Mouse (Mus musculus) liver (tissue): ENCODE measurements around the gene Dhrs1.

Source experiments
- DNase-seq: peaks from one replicate; pipeline ENCODE4 v3.0.0-alpha.2; 2020; ENCODE audit warnings: mixed read lengths

Gene Dhrs1

DNA sequence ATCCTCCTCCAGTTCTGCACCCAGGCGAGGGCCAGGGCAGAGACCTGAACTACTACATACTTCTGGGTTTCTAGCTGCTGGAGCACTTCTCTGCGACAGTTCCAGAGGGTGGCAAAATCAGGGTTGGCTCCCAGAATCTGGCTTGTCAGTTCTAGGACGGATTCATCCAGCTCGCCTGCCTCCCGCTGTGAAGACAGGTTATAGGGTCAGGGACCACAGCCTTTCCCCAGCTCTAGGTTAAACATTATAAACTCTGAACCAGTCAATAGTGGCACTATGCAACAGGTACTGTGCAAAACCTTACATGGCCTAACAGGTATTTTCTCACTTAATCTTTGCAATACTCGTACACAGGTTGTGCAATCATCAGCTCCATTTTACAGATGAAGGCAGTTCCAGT, 24.4 kb downstream of the Dhrs1 start:
- DNase-seq: no peak

DNA sequence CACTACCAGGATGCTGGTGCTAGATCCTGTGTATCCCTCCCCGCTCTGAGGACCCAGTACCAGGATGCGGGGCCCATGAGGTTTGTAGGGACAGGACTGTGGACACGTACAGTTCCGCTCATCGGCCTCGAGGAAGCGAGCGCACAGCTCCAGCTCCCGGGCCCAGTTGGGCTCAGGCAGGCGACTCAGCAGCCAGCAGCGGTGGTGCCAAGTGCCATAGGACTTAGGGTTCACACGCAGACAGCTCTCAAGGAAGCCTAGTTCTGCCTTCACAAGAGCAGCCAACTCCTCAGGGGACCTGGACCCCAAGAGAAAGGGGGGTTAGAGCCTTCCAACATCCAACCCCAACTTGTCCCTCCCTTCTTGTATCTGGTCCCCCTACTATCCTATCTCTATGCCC, 24.8 kb downstream of the Dhrs1 start:
- no peak for DNase-seq

DNA sequence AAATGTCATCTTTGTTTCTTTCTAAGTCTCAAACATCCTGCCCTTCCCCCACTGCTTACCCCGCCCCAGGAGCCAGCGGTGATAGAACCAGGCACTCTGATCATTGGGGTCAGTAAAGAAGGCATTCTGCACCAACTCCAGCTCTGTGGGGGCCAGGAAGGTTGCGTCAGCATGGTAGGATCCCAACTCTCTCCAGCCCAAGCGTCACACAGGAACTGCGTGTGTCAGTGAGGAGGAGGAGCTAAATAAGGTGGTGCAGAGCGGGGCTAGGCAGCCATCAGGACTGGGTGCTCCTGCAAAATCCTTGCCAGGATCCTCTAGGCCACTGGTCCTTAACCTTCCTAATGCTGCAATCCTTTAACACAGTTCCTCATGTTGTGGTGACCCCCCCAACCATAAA, 25.8 kb downstream of the Dhrs1 start:
- no peak for DNase-seq

DNA sequence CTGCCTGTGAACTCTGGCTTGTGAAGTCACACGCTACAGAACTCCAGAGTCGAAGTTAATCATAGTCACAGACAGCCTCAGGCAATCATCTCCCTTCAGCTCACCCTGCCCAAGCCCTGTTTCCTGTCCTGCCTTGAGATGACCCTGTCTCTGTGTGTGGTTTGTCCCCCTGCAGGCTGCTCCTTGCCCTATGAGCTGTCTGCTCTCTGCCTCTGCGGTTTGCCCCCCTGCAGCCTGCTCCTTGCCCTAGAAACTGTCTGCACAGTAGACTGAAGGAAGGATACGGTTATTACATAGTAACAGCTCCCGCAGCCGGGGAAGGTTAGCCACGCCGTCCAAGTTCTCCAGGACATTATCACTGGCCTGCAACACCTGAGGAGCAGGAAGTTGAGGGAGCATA, 28.6 kb downstream of the Dhrs1 start:
- no peak for DNase-seq

DNA sequence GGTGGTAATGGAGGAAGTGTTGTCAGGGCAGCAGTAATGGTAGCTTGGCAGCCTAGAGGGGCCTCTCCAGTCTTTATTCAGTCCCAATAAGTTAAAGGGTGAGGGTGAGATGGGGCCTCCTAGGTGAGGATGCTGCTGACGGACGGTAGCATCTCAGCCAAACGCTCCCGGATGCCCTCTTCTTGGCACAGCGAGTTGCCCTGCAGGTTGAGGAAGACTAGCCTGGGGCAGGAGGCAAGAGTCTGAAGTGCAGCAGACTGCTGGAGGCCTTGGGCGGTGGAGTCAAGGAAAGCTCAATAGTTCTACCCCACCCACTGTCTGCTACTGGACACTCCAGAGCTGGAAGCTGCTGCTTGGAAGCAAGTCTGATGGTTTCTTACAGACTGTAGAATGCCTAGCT, 29.2 kb downstream of the Dhrs1 start:
- no peak for DNase-seq

DNA sequence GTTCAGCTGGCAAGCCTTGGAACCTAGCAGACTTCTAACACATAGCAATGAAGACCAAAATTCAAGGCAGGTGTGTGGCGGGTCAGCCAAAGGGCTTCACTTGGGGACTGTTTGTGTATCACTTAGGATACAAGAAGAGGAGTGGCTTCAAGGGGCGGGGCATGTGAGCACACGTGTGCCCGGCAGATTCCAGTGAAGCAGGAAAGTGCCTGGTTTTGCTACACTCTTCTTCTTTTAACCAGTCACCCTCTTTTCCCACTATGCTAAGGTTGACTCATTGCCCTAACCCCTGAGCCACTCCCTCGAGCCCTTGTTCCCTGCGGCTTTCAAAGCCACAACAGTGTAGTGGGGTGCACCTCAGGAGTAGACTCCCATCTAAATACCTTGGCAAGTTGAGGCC, 30.6 kb downstream of the Dhrs1 start:
- DNase-seq: no peak

DNA sequence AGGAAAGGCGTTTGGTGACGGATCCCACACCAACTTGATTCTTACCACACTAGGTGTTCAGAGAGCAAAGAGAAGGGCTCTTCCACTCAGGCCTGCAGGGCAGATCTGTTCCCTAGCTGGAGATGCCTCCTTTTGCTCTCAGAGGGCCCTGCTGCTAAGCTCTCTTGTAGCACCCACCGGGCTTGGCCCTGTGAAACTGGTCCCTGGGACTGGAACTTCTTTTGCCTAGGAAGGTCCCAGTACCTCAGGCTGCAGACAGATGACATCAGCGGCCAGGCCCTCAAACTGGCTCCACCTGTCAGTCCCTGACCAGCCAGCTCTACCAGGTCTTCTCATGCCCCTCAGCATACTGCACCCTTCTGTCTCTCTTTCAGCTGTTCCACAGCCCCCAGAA, 31.8 kb downstream of the Dhrs1 start, which contains the start of gene Tgm1:
Gene Tgm1, minus strand, starts transcription at position 198 of the 394 bp plus-strand sequence.
- no peak for DNase-seq

DNA sequence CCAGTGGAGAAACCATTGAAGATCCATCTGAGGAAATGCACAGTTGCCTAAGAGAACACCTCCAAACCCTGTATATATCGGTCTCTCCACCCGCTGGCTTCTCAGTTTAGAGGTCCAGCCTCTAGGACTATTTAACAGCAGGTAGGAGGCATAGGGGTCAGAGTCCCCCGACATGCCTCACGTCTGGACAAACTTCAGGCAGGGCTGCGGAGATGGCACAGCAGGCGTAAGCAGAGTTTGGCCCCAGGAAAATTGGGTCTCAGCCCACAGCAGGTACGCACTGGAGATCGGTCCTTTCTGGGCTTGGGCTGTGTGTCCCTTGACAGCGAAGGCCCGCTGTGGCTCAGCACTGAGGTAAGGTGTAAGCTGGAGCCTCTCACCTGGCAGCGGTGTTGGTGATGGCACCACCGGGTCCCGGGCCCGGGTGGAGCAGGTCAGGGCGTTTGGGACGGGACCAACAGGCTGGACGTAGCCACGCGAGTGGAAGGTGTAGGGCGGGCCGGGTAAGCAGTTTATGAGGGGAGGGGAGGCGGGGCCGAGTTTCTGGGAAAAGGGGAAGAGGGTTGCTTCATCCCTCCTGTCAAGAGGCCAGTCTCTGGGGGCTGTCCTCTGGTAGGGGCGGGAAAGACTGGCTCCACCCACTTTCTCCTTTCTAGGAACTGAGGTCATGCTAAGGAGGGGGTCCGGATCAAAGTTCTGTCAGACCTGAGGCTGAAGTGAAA, 32.3 kb downstream of the Dhrs1 start:
- DNase-seq: peak; percentile 65

DNA sequence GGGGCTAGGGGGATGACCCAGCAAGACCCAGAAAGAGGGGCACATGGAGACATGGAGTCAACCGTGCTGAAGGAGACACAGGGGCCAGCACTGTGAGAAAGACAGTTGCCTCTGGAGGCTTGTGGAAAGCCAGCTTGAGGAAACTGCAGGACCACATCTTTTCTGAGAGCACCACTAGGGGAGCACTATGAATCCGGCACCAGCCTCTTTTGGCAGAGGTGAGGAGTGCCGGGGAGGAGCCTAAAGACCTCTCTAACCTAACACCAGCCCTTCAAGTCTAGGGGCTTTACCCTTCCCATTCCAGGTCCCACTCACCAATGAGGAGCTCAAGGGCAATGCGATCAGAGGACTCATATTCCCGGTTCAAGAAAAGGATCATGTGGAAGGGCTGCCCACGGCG, 33.7 kb downstream of the Dhrs1 start:
- DNase-seq: no peak

DNA sequence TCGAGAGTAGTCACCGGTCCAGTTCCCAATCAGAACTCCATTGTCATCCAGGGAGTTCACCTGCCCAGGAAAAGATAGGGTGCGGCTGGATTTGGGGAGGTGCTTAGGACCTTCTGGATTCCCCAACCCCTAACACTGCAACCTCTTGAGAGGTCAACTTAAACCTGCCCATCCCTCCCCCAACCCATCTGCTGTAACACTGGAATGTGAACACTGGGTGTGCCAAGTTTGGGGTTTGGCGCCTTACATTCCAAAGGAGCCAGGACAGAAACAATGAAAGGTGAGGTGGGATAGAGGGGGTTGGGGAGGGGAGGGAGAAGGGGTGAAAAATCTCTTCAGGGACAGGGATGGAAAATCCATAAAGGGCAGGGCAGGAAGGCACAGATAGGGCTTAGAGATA, 36.0 kb downstream of the Dhrs1 start:
- DNase-seq: no peak

DNA sequence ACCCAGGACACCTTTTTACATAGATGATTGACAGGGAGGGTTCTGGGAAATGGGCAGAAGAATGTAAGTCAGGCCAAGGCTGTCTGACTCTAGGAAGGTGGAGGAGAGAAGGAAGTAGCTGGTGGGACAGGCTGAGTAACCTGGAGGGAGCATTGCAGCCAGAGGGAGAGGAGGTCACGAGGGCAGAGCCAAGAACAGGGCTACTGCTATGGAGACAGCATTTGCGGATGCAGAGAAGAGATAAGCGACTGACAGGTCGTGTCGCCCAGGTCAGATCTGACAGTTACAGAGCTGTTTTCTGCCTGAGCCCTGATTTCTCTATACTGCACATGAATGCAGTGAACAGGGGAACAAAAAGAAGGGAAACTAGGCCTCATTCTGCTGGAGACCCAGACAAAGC, 38.1 kb downstream of the Dhrs1 start:
- peak; percentile 44 for DNase-seq

DNA sequence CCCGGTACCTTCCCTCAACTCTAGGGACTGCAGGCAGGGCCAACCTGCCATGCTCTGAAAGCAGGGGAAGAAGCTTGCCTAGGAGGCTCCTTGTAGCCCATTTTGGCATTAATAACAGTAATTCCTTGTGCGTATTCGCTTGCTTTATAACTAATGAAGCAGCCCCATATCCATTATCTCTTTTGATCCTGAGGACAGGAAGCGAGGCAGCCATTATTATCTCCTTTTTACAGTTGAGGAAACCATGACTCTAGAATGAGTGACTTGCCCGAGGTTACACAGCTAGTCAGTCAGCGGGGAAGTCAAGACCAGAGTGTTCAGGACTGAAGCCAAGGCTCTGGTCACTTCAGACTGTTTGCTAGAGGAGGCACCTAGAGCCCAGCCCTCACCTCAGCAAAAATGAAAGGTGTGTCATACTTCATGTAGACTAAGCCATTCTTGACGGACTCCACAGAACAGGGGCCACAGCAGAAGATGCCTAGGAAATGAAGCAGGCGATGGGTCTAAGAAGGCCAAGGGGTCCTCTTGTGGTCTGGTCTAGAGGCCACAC, 39.4 kb downstream of the Dhrs1 start:
- no peak for DNase-seq

DNA sequence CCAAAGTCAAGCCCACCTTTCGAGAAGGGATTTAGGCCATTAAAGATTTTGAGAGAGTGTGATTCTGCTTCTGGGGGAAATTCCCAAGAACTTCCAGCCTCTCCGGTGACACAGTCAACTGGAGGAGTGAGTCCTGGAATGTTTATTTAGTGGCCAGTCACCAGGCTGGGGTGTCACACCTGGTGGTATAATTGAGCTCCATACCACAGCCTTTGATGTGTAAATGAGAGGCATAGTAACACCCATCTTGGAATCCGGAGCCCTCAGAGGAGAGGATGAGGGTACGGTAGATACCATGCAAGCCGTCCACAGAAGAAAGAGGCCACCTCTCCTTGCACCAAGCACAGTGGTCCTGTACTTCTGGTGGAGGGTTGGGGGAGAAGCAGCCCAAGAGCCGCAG, 42.7 kb downstream of the Dhrs1 start:
- DNase-seq: no peak

DNA sequence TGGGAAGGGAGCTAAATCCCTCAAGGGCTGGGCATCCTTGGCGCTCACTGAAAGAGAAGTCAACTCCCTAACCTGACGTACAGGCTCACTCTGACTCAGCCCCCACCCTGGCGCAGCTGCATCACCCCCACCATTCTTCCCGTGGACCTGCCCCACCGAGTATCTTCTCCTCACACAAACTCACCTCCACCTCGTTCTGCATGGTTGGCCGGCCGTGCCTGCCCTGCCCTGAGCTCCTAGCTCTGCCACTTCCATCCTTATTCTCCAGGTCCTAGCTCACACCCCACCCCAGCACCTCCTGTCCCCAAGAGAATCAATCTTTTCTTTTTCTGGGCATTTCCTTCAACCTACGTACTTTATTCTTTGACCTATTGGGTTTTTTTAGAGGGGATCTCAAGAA, 44.4 kb downstream of the Dhrs1 start:
- no peak for DNase-seq

DNA sequence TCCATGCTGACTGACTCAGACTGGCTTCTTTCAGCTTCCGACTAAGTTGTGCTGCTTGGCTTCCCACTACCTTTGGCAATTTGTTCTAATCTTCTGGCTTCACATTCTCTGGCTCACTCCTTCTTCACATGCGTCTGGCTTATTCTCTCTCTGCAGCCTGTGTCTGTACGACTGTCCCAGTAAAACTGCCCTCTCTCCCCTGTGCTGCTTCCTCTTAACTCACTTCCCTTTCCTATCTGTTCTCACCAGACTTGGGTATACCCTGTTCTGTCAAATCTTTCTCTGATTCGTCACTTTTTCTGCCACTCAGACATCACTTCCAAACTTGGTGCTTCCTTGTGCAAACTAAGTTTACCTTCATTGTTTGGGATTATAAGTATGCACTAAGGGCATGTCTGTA, 48.3 kb downstream of the Dhrs1 start:
- DNase-seq: no peak

DNA sequence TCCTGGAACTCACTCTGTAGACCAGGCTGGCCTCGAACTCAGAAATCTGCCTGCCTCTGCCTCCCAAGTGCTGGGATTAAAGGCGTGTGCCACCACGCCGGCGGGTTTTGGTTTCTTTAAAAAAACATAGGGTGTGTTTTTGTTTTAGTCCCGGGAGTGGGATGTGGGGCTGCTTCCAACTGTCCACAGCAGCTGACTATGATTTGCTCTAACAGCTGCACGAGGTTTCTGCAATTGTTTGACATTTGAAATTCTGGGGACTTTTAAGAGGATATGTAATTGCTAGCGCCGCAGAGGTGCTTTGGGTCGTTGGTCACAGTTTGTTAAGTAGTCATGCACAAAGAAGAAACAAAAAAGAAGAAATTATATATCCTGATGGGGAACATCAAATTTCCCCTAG, 56.1 kb downstream of the Dhrs1 start:
- no peak for DNase-seq
